Comparison of ENCODE assay signal across 8 mouse cellular contexts in genomic region chr2:143545299-143545751, GRCm38 (mm10). TPM values are rescaled to one million over a fixed set of nuclear protein-coding genes. Genes with fewer than 3 reads are reported as not detected.
DNase-seq lines count a peak whose midpoint lies in the region; ATAC-seq lines count a peak whose summit lies in the region.

No protein-coding gene starts in this region.

- H3K27ac ChIP-seq in kidney, embryonic 16.5 days (ENCODE audit: low read length): no peak overlapping the region
- no peak overlapping the region for H3K27ac ChIP-seq in limb, embryonic 15.5 days

- no peaks in the 10 kb centered on the region for H3K9me3 ChIP-seq in kidney, embryonic 16.5 days (ENCODE audit: low read length)
- H3K9me3 ChIP-seq in limb, embryonic 15.5 days: no peaks in the 10 kb centered on the region

- peaks cover 7% of the 10 kb centered on the region for H3K4me1 ChIP-seq in kidney, embryonic 16.5 days (ENCODE audit: insufficient read depth, low read length)
- H3K4me1 ChIP-seq in limb, embryonic 15.5 days: peaks cover 14% of the 10 kb centered on the region

- no peaks in the 10 kb centered on the region for H3K36me3 ChIP-seq in kidney, embryonic 16.5 days (ENCODE audit: insufficient read depth, low read length)
- no peaks in the 10 kb centered on the region for H3K36me3 ChIP-seq in limb, embryonic 15.5 days

- peak overlapping the region; percentile 55 for H3K4me3 ChIP-seq in kidney, embryonic 16.5 days (ENCODE audit: low read length)
- H3K4me3 ChIP-seq in limb, embryonic 15.5 days: peak overlapping the region; percentile 45

- WGBS in kidney, embryonic 16.5 days: under 1% methylated on average over 7 of the region's 7 CpGs
- WGBS in limb, embryonic 15.5 days: 0% methylated on average over 7 of the region's 7 CpGs

- peaks cover 52% of the 10 kb centered on the region for H3K27me3 ChIP-seq in kidney, embryonic 16.5 days (ENCODE audit: insufficient read depth, low read length)
- H3K27me3 ChIP-seq in limb, embryonic 15.5 days: peaks cover 62% of the 10 kb centered on the region

- peak overlapping the region; percentile 76 for H3K4me2 ChIP-seq in kidney, embryonic 16.5 days (replicated peaks; ENCODE audit: low read depth, low read length)
- H3K4me2 ChIP-seq in limb, embryonic 15.5 days: peak overlapping the region; percentile 80

- DNase-seq in kidney, adult 18-20 months: no peak
- DNase-seq in cerebellum, postnatal 10 days: peak; percentile 69
- peak; percentile 19 to 28 for DNase-seq in frontal cortex, postnatal 14 days (ENCODE audit: low spot score in 2 of 2)
- DNase-seq in right cerebral cortex, postnatal 4 days: peak; percentile 29
- no peak for DNase-seq in ovary, postnatal 10 days (ENCODE audit: low spot score)

- no peak overlapping the region for H3K9ac ChIP-seq in kidney, embryonic 16.5 days (replicated peaks; ENCODE audit: low read length)
- no peak overlapping the region for H3K9ac ChIP-seq in limb, embryonic 15.5 days

- peak; percentile 62; the same call in 1 of the 2 replicates for ATAC-seq in kidney, embryonic 16.5 days (ENCODE audit: low FRiP score, low TSS enrichment)
- no peak for ATAC-seq in limb, embryonic 15.5 days (ENCODE audit: insufficient number of reproducible peaks, low FRiP score, low TSS enrichment, low read depth)
- no peak; the same call in 1 of the 2 replicates for ATAC-seq in monocyte, adult 5-6 weeks (replicated peaks; ENCODE audit: insufficient number of reproducible peaks, low FRiP score, low TSS enrichment, poor library complexity, severe bottlenecking)

RNA-seq across cellular contexts. Expression of gene Pcsk2, which starts 0.6 kb away (rescaled TPM):
- polyA plus RNA-seq in kidney, embryonic 16.5 days (2015; fragmentation: Nextera tagmentation; extraction: Ambion mirVana): 1.7 and 2.5 TPM in 2 replicates
- 0.73 and 1.6 TPM in 2 replicates for polyA plus RNA-seq in limb, embryonic 15.5 days (2015; fragmentation: Nextera tagmentation; extraction: Ambion mirVana)
- total RNA-seq in monocyte, adult 5-6 weeks (2017): not detected in 3 replicates

Comparison
In these comparisons a context has a peak if more than half of its experiments do, and no peak if none do; other contexts are left out.
1. DNase-seq: peak in cerebellum, postnatal 10 days (2 of 2), frontal cortex, postnatal 14 days (2 of 2) and right cerebral cortex, postnatal 4 days (single experiment); none in kidney, adult 18-20 months (single experiment) and ovary, postnatal 10 days (single experiment).